Mouse (Mus musculus) midbrain, embryonic 11.5 days (tissue): ENCODE results near the gene Ppp1r7. TPM values are rescaled to one million over a fixed set of nuclear protein-coding genes. Genes with fewer than 3 reads are reported as not detected.

Source experiments
- ATAC-seq: fragments of 200-750 bp; cut with Nextera tagmentation; 2 replicates; pipeline ENCODE4 v1.8.0; 2017; ENCODE audit warnings: moderate TSS enrichment, moderate library complexity; ENCODE audit not compliant: low FRiP score
- DNase-seq: peaks from one replicate; pipeline ENCODE4 v3.0.0; 2015; ENCODE audit warnings: low spot score; ENCODE audit errors: missing footprints
- H3K27ac ChIP-seq: fragments of 300-500 bp; sonication (generic); 2 replicates; pipeline ENCODE4 v1.5.1; 2014; ENCODE audit warnings: low read depth, low read length
- H3K27me3 ChIP-seq: fragments of 300-500 bp; sonication (generic); 2 replicates; pipeline ENCODE4 v1.6.1; 2014; ENCODE audit warnings: mild to moderate bottlenecking, low read length, moderate library complexity, mixed read lengths; ENCODE audit not compliant: control insufficient read depth, insufficient read depth
- H3K36me3 ChIP-seq: fragments of 300-500 bp; sonication (generic); 2 replicates; pipeline ENCODE4 v1.6.1; 2014; ENCODE audit warnings: mild to moderate bottlenecking, low read length, moderate library complexity, mixed read lengths; ENCODE audit not compliant: control insufficient read depth, insufficient read depth
- H3K4me1 ChIP-seq: fragments of 300-500 bp; sonication (generic); 2 replicates; pipeline ENCODE4 v1.6.1; 2014; ENCODE audit warnings: low read length; ENCODE audit not compliant: control insufficient read depth, insufficient read depth
- H3K4me2 ChIP-seq: fragments of 300-500 bp; sonication (generic); 2 replicates; pipeline ENCODE4 v1.6.1; 2014; ENCODE audit warnings: mild to moderate bottlenecking, moderate library complexity
- H3K4me3 ChIP-seq: fragments of 300-500 bp; sonication (generic); 2 replicates; pipeline ENCODE4 v1.5.1; 2014; ENCODE audit warnings: low read depth, low read length
- H3K9ac ChIP-seq: fragments of 300-500 bp; sonication (generic); 2 replicates; pipeline ENCODE4 v1.6.1; 2014; ENCODE audit warnings: low read length
- H3K9me3 ChIP-seq: fragments of 300-500 bp; sonication (generic); 2 replicates; pipeline ENCODE4 v1.6.1; 2016; ENCODE audit warnings: low read length; ENCODE audit not compliant: control insufficient read depth
- WGBS: fragments of 180-500 bp; shearing (Covaris S2); extraction: QIAGEN DNeasy Blood & Tissue Kit; methylation state at CpG from one replicate; pipeline ENCODE4 v1.1.7; 2014; 5-methylcytosine and 5-hydroxymethylcytosine counted together
- microRNA-seq: library from miRNA; unstranded; fragments of <30 nt; microRNA quantifications from one replicate; pipeline ENCODE4, GENCODE M21; 2017
- polyA plus RNA-seq: library from polyadenylated mRNA; unstranded; fragments of >200 nt; fragmentation: Nextera tagmentation; extraction: Ambion mirVana; gene quantifications from 2 replicates; pipeline ENCODE4 v1.2.1, GENCODE M21; 2014

Ppp1r7 gene
- polyA plus RNA-seq, 1 experiment from 2014 or later = 88.5 TPM

- Histone ChIP-seq H3K27ac (no peak overlapping the region), H3K4me3 (no peak overlapping the region), H3K27me3 (no peaks in the 10 kb centered on the region), H3K9ac (no peak overlapping the region), H3K4me1 (no peaks in the 10 kb centered on the region), H3K9me3 (no peaks in the 10 kb centered on the region), H3K4me2 (no peak overlapping the region), H3K36me3 (no peaks in the 10 kb centered on the region)
- ATAC-seq (no peak), DNase-seq (peak; percentile 53)
- 85% methylated on average over 2 of the region's 2 CpGs for WGBS
Measured at GRCm38 (mm10) chr1:93387198-93387597, 44.5 kb downstream of the Ppp1r7 start.

DNA sequence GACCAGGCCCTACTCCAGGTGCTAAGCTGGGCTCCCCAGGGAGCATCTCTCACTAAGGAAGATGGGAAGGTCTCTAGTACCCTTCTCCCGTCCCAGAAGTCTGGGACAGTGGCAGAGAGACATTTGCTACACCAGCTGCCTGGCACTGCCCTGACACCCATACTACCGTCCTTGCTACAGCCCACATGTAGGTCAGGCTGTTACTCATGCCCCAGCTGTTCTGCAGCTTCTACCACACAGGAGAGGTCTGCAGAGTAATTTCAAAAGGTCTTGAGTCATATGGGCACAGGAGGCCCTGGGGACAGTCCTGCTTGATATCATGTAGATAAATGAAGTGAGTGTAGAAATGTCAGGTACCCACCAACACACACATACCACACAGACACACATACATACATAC, 46.3 kb downstream of the Ppp1r7 start:
- H3K9ac ChIP-seq = no peak overlapping the region
- H3K27ac ChIP-seq = no peak overlapping the region
- H3K4me1 ChIP-seq = no peaks in the 10 kb centered on the region
- H3K4me2 ChIP-seq = no peak overlapping the region
- ATAC-seq = no peak
- H3K36me3 ChIP-seq = no peaks in the 10 kb centered on the region
- 69% methylated on average over 2 of the region's 2 CpGs for WGBS
- H3K27me3 ChIP-seq = no peaks in the 10 kb centered on the region
- no peaks in the 10 kb centered on the region for H3K9me3 ChIP-seq
- no peak overlapping the region for H3K4me3 ChIP-seq
- peak; percentile 73 for DNase-seq

GRCm38 (mm10) chr1:93401191-93402052, 58.8 kb downstream of the Ppp1r7 start:
- ATAC-seq = peak; percentile 24; the same call in 1 of the 2 replicates
- Histone ChIP-seq H3K27me3 (no peaks in the 10 kb centered on the region), H3K36me3 (no peaks in the 10 kb centered on the region), H3K9me3 (no peaks in the 10 kb centered on the region), H3K4me3 (no peak overlapping the region), H3K4me2 (peak overlapping the region; percentile 27), H3K27ac (no peak overlapping the region), H3K9ac (no peak overlapping the region), H3K4me1 (no peaks in the 10 kb centered on the region)
- WGBS = 21% methylated on average over 38 of the region's 38 CpGs
- peak; percentile 79 for DNase-seq

DNA sequence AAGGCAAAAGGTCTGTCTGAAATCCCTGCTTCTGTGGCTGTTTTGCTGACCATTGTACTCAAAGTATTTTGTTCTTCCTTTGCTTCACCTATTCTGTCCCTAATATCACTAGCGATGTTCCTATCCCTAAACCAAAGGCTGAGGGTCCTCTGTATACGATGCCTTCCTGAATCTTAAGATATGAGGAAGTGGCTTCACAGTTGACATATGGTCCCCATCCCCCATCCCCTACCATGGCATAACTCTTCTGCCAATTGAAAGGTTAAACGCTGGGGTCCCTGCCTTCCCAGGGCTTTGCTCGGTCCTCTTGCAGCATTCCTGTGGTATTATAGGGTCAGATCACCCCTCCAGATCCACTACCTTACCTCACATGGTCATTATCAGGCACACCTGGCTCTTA, 60.7 kb downstream of the Ppp1r7 start:
- peaks cover 9% of the 10 kb centered on the region for H3K36me3 ChIP-seq
- no peaks in the 10 kb centered on the region for H3K27me3 ChIP-seq
- H3K9ac ChIP-seq = no peak overlapping the region
- 89% methylated on average over 4 of the region's 4 CpGs for WGBS
- H3K4me1 ChIP-seq = no peaks in the 10 kb centered on the region
- H3K27ac ChIP-seq = no peak overlapping the region
- H3K4me2 ChIP-seq = no peak overlapping the region
- H3K9me3 ChIP-seq = no peaks in the 10 kb centered on the region
- ATAC-seq = no peak
- no peak for DNase-seq
- H3K4me3 ChIP-seq = no peak overlapping the region

Small RNA genes within 50 kb of the gene (microRNA-seq; reads per million reads assigned to microRNA genes)
- not detected for gene Mir6345
- 1.7 reads per million for gene Mir6902

Other genes starting within 250 kb of the Ppp1r7 start
- gene Kif1a, start 240.9 kb upstream of the Ppp1r7 start, polyA plus RNA-seq = 51.0 and 59.6 TPM in 2 replicates
- gene Agxt, start 207.6 kb upstream of the Ppp1r7 start, polyA plus RNA-seq = not detected in 2 replicates
- gene 2310007B03Rik, start 181.9 kb upstream of the Ppp1r7 start, polyA plus RNA-seq = 0.22 and 0.34 TPM in 2 replicates
- 0.11 TPM in 2 replicates for gene Crocc2, start 174.1 kb upstream of the Ppp1r7 start, polyA plus RNA-seq
- 1.8 and 2.0 TPM in 2 replicates for gene Sned1, start 107.0 kb upstream of the Ppp1r7 start, polyA plus RNA-seq
- gene Mterf4, start 36.9 kb upstream of the Ppp1r7 start, polyA plus RNA-seq = 31.8 and 38.4 TPM in 2 replicates
- 15.0 and 16.0 TPM in 2 replicates for gene Pask, start 628 bp downstream of the Ppp1r7 start, polyA plus RNA-seq
- gene Ano7, start 31.1 kb downstream of the Ppp1r7 start, polyA plus RNA-seq = 0.31 TPM in 1 of 2 replicates, not detected in the other
- gene Hdlbp, start 136.0 kb downstream of the Ppp1r7 start, polyA plus RNA-seq = 84.4 and 88.2 TPM in 2 replicates
- 3.2 and 3.3 TPM in 2 replicates for gene Farp2, start 169.2 kb downstream of the Ppp1r7 start, polyA plus RNA-seq